Mouse (Mus musculus): ENCODE results near the gene Slc4a5.

Slc4a5 gene

DNA sequence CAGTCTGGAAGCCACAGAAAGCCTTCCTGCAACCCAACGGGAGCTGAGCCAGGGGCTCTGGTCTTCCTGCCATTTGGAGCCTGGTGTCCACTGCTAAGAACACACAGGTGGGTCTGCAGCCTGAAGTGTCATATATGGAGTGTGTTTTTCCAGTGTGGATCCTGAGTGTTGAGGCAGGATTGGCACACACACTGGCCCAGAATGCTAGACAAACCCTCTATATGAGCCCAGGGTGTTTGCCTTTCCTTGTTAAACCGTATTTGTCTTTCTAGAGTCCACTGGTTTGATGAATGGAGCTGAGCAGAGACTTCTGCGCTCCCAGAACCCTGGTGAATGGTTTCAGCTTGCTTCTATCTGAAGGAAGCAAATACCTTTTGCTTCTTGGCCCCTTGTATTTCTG, at the start of gene Slc4a5:
TSS of gene Slc4a5 (plus strand) at position 15 of the 400 bp plus-strand sequence.
- no peak for DNase-seq

GRCm38 (mm10) chr6:83169872-83170271, 49.8 kb upstream of the Slc4a5 start:
- no peak for DNase-seq

GRCm38 (mm10) chr6:83171063-83171462, 48.6 kb upstream of the Slc4a5 start:
- DNase-seq = no peak

DNA sequence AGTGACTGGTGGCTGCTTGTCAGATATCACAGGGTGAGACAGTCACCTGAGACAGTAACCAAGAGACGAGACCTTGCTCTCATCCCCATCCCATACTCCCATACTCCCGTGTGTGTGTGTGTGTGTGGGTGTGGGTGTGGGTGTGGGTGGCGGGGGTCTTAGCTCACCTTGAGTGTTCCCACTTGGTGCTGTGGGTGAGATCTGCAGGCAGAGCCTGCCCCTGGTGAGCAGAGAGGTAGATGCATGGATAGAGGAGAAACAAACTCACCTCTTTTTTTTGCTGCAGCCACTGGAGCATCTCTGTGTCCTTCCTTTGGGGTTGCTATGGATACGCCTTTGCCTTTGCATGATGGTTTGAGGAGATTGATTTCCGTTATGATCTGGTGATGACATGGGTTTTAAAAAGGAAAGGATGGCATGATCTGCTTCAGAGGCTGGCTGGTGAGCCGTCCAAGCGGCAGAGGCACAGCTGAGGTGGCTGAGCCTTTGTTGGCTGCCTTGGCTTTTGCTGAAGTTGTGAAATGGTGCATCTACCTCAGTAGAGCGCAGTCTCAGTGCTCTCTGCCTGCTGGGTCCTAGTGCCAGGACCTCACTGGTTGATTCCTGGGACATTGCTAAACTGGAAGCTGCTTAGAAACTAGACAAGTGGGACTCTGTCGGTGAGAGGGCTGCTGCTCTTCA, 47.2 kb upstream of the Slc4a5 start:
- DNase-seq = no peak

DNA sequence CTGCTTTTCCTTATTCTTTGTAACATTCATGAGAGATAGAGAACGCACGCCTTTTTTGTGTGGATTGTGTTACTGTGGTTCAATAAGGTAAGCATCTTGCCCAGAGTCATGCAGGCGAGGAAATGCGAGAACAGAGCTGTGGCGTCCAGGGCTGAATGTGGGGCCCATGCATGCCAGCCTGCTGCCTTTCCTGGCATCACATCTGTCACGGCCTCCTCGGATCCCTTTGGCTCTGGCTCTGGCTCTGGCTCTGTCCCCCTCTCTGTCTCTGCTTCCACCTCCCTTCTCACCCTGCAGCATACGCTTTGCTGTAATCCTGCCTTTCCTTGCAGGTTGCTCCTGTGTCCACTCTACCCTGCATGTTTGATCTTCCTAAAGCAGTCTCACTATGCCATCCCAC, 43.6 kb upstream of the Slc4a5 start:
- DNase-seq = no peak

DNA sequence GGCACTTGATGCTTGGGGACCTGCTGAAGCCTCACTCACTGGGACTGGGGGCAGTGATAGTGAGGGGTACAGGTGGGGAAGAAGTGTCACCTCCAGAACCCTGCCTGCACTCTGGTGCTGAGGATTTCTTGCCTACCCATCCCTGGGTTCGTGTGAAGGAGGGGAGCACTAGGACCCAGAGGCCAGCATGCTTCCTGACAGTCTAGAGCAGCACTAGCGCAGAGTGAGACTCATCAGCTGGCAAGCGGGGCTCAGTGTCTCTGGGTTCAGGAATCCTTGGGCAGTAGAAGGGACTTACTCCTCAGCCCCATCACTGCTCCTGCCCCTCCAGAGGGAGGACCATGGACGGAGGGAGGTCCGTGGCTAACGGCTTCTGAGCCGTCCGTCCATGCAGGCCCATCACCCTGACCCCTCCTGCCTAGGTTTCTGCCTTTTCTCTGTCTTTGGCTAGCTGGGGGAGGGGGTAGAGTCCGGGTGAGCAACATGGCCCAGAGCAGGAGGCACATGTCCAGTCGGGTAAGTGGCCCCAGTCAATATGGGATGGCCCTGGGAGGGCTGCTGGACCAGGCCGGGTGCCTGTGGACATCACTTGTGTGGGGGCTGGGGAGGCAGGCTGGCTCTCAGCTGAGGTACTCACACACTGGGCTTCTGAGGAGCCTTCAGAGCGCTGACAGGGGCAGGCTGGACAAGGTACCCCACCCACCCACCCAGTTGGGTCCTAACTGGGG, 40.1 kb upstream of the Slc4a5 start:
- no peak for DNase-seq

GRCm38 (mm10) chr6:83180605-83181004, 39.0 kb upstream of the Slc4a5 start:
- DNase-seq = no peak

DNA sequence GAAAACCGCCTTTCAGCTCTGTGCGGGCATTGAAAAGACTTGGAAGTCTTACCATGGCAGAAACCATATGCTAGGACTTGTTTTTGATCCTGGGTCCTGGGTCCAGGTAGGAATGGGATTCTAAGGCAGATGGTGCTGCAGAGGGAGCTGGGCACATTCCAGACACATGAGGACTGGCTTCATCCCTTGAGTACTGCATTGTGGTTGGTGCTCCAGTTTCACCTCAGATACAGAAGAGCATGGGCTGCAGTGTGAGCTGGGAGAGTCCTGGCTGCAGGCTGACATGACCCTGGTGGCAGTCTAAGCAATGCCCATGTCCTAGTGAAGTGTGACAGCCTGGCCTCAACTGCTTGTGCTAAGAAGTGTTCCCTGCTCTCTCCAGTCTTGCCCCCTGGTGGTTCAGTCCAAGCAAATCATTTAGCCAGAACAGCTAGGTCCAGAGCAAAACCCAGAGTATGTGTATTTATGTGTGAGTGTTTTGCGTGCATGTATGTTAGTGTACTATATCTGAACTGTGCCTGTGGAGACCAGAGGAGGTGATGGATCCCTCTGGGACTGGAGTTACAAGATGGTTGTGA, 34.7 kb upstream of the Slc4a5 start:
- no peak for DNase-seq

DNA sequence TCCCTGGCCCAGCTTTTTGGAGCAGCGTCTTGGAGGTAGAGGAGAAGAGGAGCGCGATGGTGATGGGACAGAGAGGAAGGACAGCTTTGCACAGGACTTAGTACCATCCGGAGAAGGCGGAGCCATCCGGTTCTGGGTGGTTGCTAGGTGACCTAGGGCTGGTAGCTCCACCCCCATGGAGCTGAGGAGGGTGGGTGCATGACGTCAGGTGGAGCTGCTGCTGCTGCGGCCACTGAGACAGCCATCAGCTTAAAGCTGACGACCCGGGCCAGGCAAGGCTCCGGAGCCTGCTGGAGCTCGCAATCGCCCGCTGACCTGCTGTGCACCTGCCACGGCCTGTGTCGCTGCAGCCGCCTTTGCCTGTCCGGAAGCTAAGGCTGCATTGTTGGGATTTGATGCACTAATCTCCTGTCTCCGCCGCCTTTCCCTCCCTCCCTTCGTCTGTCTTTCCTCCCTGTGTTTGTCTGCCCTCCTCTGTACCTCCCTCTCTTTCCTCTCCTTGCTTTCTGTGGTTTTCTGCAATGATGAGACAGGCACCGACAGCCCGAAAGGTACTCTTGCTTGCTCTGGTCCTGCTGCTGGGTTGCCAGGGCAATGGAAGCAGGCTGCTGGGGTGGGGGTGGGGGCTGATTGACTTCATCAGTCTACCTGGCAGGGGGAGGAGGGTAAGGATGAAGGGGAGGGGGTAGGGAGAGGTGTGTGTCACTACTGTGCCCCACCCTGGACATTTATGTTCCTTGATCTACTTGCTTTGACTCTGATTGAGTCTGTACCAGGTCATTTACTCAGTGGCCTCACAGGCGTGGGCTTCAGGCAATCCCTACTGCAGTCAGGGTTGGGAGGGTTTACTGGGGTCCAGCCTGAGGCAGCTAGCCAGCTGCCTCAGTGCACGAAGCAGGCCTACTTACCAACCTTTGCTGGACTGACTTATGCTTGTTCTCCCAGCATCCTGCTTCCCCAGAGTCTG, 33.5 kb upstream of the Slc4a5 start:
- DNase-seq = peak; percentile 15 to 30

DNA sequence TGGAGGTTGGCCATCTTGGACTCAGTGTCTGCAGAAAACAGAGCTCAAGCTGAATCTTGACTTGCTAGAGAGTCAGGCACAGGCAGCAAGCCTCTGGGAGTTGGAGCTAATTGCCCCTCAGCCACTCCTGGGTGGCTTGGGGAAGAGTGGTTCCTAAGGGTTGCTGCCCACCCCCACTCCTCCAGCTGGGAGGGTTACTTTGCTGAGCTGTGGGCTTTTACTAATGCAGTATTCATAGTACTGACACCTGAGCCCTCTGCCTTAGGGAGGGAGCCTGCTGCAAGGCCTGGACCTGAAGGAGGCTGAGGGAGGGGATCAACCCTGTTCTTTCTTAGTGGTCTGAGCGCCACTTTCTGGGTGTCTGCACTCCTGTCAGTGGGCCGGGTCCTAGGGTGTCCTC, 32.7 kb upstream of the Slc4a5 start:
- no peak for DNase-seq

DNA sequence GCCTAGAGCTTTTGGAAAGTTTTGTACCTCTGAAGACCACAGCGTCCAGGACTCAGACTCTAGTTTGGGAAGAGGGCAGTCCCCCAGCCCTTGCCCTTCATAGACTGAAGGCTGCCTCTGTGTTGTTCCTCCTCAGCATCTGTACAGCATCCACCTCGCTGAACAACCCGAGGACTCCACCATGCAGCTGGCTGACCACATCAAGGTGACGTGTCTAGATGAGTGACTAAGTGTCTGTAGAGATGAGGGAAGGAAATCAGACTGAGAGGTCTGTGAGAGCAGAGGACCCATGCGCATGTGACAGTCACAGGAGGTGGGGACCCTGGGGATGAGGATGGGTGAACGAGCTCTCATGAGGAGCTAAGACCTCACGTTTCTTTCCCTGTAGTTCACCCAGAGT, 26.1 kb upstream of the Slc4a5 start:
- no peak for DNase-seq

GRCm38 (mm10) chr6:83197345-83198004, 22.2 kb upstream of the Slc4a5 start:
- DNase-seq = peak in 1 of 2 experiments; percentile 9

- DNase-seq = no peak
These were observed 16.3 kb upstream of the Slc4a5 start for GRCm38 (mm10) chr6:83203320-83203719.

- DNase-seq = no peak
These were observed 13.8 kb upstream of the Slc4a5 start for GRCm38 (mm10) chr6:83205851-83206250.

GRCm38 (mm10) chr6:83206321-83206720, 13.3 kb upstream of the Slc4a5 start:
- DNase-seq = no peak

DNA sequence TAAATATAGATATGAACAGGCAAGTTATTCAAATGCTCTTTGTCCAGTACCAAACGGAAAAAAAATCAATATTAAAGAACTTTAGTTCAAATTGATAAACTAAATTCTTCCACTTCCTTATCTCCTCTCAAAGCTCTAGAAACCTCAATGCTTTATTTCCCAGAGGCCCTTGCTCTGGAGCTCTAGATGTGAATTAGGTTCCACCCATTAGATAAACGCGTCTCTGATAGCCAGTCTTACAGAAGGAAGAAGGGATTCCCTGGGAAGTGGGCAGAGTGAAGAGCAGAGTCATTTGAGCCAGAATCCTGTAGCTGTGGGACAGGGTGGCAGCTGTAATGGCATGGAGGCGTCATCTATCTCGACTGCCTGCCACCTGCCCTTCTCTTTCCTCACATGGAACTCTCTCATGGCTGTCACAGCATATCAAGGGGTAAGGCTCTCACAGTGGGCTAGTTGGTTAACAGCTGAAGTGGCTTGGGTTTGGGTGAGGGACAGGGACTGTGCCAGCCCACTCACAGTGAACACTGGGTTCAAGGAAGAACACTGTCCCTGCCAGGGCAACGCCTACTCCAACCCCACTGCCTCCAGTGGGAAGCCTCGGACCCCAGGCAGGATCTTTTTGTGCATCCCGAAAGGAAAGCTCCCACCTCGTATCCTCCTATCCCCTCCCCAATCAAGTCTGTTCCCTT, 12.1 kb upstream of the Slc4a5 start:
- no peak for DNase-seq

- DNase-seq = no peak
These were observed 11.6 kb upstream of the Slc4a5 start for GRCm38 (mm10) chr6:83208050-83208400.

GRCm38 (mm10) chr6:83210495-83210894, 9.1 kb upstream of the Slc4a5 start:
- no peak for DNase-seq

GRCm38 (mm10) chr6:83211526-83211925, 8.1 kb upstream of the Slc4a5 start:
- DNase-seq = no peak

- DNase-seq = peak in 1 of 2 experiments; percentile 43
These were observed 4.5 kb upstream of the Slc4a5 start for GRCm38 (mm10) chr6:83215002-83215666.

GRCm38 (mm10) chr6:83231486-83231885, 11.9 kb downstream of the Slc4a5 start:
- no peak for DNase-seq

Data from spleen, adult 18-20 months (tissue).